Mouse (Mus musculus): ENCODE data around the gene Aig1. TPM values are rescaled to one million over a fixed set of nuclear protein-coding genes. Genes with fewer than 3 reads are reported as not detected.

Gene Aig1
- polyA plus RNA-seq, 1 experiment: 5.7 TPM

- Histone ChIP-seq H3K27me3 (replicated peaks) (no peaks in the 10 kb centered on the region), H3K36me3 (replicated peaks; ENCODE audit: low read length) (no peaks in the 10 kb centered on the region), H3K9me3 (peaks cover 13% of the 10 kb centered on the region), H3K4me1 (no peaks in the 10 kb centered on the region), H3K4me3 (replicated peaks) (no peak overlapping the region)
- TF ChIP-seq FLI1 (IDR thresholded peaks at IDR 0.05; ENCODE audit: low read length) (no peak), GATA1 (IDR thresholded peaks at IDR 0.05; ENCODE audit: borderline replicate concordance, low read length) (no peak)
These were observed 76.0 kb downstream of the Aig1 start for GRCm38 (mm10) chr10:13792788-13793187.

- H3K4me3 ChIP-seq (replicated peaks): no peak overlapping the region
- H3K9me3 ChIP-seq: peaks cover 4% of the 10 kb centered on the region; the same call in 1 of the 2 replicates
- H3K4me1 ChIP-seq: no peaks in the 10 kb centered on the region
- no peaks in the 10 kb centered on the region for H3K27me3 ChIP-seq (replicated peaks)
- no peaks in the 10 kb centered on the region for H3K36me3 ChIP-seq (replicated peaks; ENCODE audit: low read length)
- no peak for TF ChIP-seq FLI1 (IDR thresholded peaks at IDR 0.05; ENCODE audit: low read length)
- no peak for TF ChIP-seq GATA1 (IDR thresholded peaks at IDR 0.05; ENCODE audit: borderline replicate concordance, low read length)
These were observed 79.2 kb downstream of the Aig1 start for GRCm38 (mm10) chr10:13789604-13790003.

- TF ChIP-seq GATA1 (IDR thresholded peaks at IDR 0.05; ENCODE audit: borderline replicate concordance, low read length) (no peak), FLI1 (IDR thresholded peaks at IDR 0.05; ENCODE audit: low read length) (no peak)
These were observed 80.7 kb downstream of the Aig1 start for GRCm38 (mm10) chr10:13788057-13788456.

GRCm38 (mm10) chr10:13782774-13783173 is 86.0 kb downstream of the Aig1 start:
- H3K36me3 ChIP-seq (replicated peaks; ENCODE audit: low read length): no peaks in the 10 kb centered on the region
- 0 out of 2 replicates have a peak, but pooled peaks cover 3% of the 10 kb centered on the region for H3K9me3 ChIP-seq
- no peaks in the 10 kb centered on the region for H3K4me1 ChIP-seq
- H3K27me3 ChIP-seq (replicated peaks): no peaks in the 10 kb centered on the region
- TF ChIP-seq FLI1 (IDR thresholded peaks at IDR 0.05; ENCODE audit: low read length) (no peak), GATA1 (IDR thresholded peaks at IDR 0.05; ENCODE audit: borderline replicate concordance, low read length) (no peak)
- H3K4me3 ChIP-seq (replicated peaks): no peak overlapping the region

More at GRCm38 (mm10) chr10:13788057-13788456, 80.7 kb downstream of the Aig1 start:
- no peaks in the 10 kb centered on the region for H3K27me3 ChIP-seq (replicated peaks)
- no peaks in the 10 kb centered on the region for H3K4me1 ChIP-seq
- H3K9me3 ChIP-seq: 0 out of 2 replicates have a peak, but pooled peaks cover 3% of the 10 kb centered on the region
- H3K4me3 ChIP-seq (replicated peaks): no peak overlapping the region
- H3K36me3 ChIP-seq (replicated peaks; ENCODE audit: low read length): no peaks in the 10 kb centered on the region

GRCm38 (mm10) chr10:13782235-13782757 is 86.5 kb downstream of the Aig1 start:
- 0 out of 2 replicates have a peak, but pooled peaks cover 3% of the 10 kb centered on the region for H3K9me3 ChIP-seq
- TF ChIP-seq FLI1 (IDR thresholded peaks at IDR 0.05; ENCODE audit: low read length) (no peak), GATA1 (IDR thresholded peaks at IDR 0.05; ENCODE audit: borderline replicate concordance, low read length) (no peak)
- no peaks in the 10 kb centered on the region for H3K36me3 ChIP-seq (replicated peaks; ENCODE audit: low read length)
- no peak overlapping the region for H3K4me3 ChIP-seq (replicated peaks)
- H3K27me3 ChIP-seq (replicated peaks): no peaks in the 10 kb centered on the region
- no peaks in the 10 kb centered on the region for H3K4me1 ChIP-seq

- no peak for TF ChIP-seq GATA1 (IDR thresholded peaks at IDR 0.05; ENCODE audit: borderline replicate concordance, low read length)
- TF ChIP-seq FLI1 (IDR thresholded peaks at IDR 0.05; ENCODE audit: low read length): no peak
- H3K4me3 ChIP-seq (replicated peaks): no peak overlapping the region
- H3K36me3 ChIP-seq (replicated peaks; ENCODE audit: low read length): no peaks in the 10 kb centered on the region
- no peaks in the 10 kb centered on the region for H3K4me1 ChIP-seq
- H3K27me3 ChIP-seq (replicated peaks): no peaks in the 10 kb centered on the region
- peaks cover 12% of the 10 kb centered on the region for H3K9me3 ChIP-seq
These were observed 92.8 kb downstream of the Aig1 start for GRCm38 (mm10) chr10:13776014-13776413.

GRCm38 (mm10) chr10:13775411-13775810 is 93.4 kb downstream of the Aig1 start:
- no peak overlapping the region for H3K4me3 ChIP-seq (replicated peaks)
- peaks cover 12% of the 10 kb centered on the region for H3K9me3 ChIP-seq
- H3K27me3 ChIP-seq (replicated peaks): no peaks in the 10 kb centered on the region
- TF ChIP-seq GATA1 (IDR thresholded peaks at IDR 0.05; ENCODE audit: borderline replicate concordance, low read length) (no peak), FLI1 (IDR thresholded peaks at IDR 0.05; ENCODE audit: low read length) (no peak)
- no peaks in the 10 kb centered on the region for H3K4me1 ChIP-seq
- no peaks in the 10 kb centered on the region for H3K36me3 ChIP-seq (replicated peaks; ENCODE audit: low read length)

GRCm38 (mm10) chr10:13774910-13775309 is 93.9 kb downstream of the Aig1 start:
- no peaks in the 10 kb centered on the region for H3K36me3 ChIP-seq (replicated peaks; ENCODE audit: low read length)
- H3K9me3 ChIP-seq: peaks cover 12% of the 10 kb centered on the region
- H3K4me3 ChIP-seq (replicated peaks): no peak overlapping the region
- TF ChIP-seq GATA1 (IDR thresholded peaks at IDR 0.05; ENCODE audit: borderline replicate concordance, low read length) (no peak), FLI1 (IDR thresholded peaks at IDR 0.05; ENCODE audit: low read length) (no peak)
- H3K27me3 ChIP-seq (replicated peaks): no peaks in the 10 kb centered on the region
- no peaks in the 10 kb centered on the region for H3K4me1 ChIP-seq

- H3K27me3 ChIP-seq (replicated peaks): no peaks in the 10 kb centered on the region
- no peak for TF ChIP-seq GATA1 (IDR thresholded peaks at IDR 0.05; ENCODE audit: borderline replicate concordance, low read length)
- TF ChIP-seq FLI1 (IDR thresholded peaks at IDR 0.05; ENCODE audit: low read length): no peak
These were observed 98.1 kb downstream of the Aig1 start for GRCm38 (mm10) chr10:13770720-13771119.

GRCm38 (mm10) chr10:13769789-13770188 is 99.0 kb downstream of the Aig1 start:
- Histone ChIP-seq H3K36me3 (replicated peaks; ENCODE audit: low read length) (no peaks in the 10 kb centered on the region), H3K4me3 (replicated peaks) (no peak overlapping the region), H3K27me3 (replicated peaks) (no peaks in the 10 kb centered on the region), H3K9me3 (peaks cover 12% of the 10 kb centered on the region), H3K4me1 (no peaks in the 10 kb centered on the region)
- no peak for TF ChIP-seq FLI1 (IDR thresholded peaks at IDR 0.05; ENCODE audit: low read length)
- no peak for TF ChIP-seq GATA1 (IDR thresholded peaks at IDR 0.05; ENCODE audit: borderline replicate concordance, low read length)

More at GRCm38 (mm10) chr10:13770720-13771119, 98.1 kb downstream of the Aig1 start:
- peaks cover 12% of the 10 kb centered on the region for H3K9me3 ChIP-seq
- no peaks in the 10 kb centered on the region for H3K36me3 ChIP-seq (replicated peaks; ENCODE audit: low read length)
- H3K4me3 ChIP-seq (replicated peaks): no peak overlapping the region
- H3K4me1 ChIP-seq: no peaks in the 10 kb centered on the region
